Mouse (Mus musculus) stomach, postnatal 0 days (tissue): ENCODE measurements around the gene Tmem139.

Source experiments
- CTCF ChIP-seq: IDR thresholded peaks from 2 replicates; pipeline ENCODE4 v1.5.1; 2016; ENCODE audit warnings: antibody characterized with exemption, low read depth, mild to moderate bottlenecking, moderate library complexity
- EP300 ChIP-seq: optimal IDR thresholded peaks from 2 replicates; pipeline ENCODE3; 2016; ENCODE audit warnings: antibody characterized with exemption

DNA sequence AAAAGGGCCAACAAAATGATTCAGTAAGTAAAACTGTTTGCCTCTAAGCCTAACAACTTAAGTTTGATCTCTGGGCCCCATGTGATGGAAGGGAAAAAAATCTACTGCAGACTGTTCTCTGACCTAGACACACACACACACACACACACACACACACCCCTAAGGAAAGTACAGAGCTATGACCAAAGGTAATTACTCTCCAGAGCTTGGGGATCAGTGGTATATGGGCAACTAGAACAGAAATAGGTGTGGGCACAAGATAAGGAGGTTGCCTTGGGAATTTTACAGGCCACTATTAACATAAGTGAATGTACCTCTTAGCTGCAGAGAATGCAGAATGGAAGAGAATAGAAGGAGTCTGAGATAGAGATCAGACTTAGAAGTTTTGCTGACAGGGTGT, 25.8 kb downstream of the Tmem139 start:
- no peak for TF ChIP-seq CTCF
- no peak for TF ChIP-seq EP300
